Mouse (Mus musculus) heart, adult 9 months (tissue): ENCODE data around the gene Itsn2.
"Not testable (repeated sequence)": the region's sequence is repeated elsewhere in the genome, so short reads cannot be mapped to it uniquely, and the experiment has no call there.

Experiments used
- DNase-seq, 2 experiments: peaks; one replicate each; pipeline ENCODE4 v3.0.0; 2022; ENCODE audit warnings: low spot score in 2 of 2

The Itsn2 gene

GRCm38 (mm10) chr12:4708881-4709604, 116.6 kb downstream of the Itsn2 start:
- DNase-seq: no peak

- DNase-seq: no peak
Measured at GRCm38 (mm10) chr12:4709926-4710325, 117.5 kb downstream of the Itsn2 start.

- no peak for DNase-seq
Measured at GRCm38 (mm10) chr12:4713361-4713760, 120.9 kb downstream of the Itsn2 start.

GRCm38 (mm10) chr12:4715606-4716005, 123.2 kb downstream of the Itsn2 start:
- no peak for DNase-seq

- no peak for DNase-seq
Measured at GRCm38 (mm10) chr12:4717417-4717816, 125.0 kb downstream of the Itsn2 start.

- DNase-seq: no peak
Measured at GRCm38 (mm10) chr12:4719066-4719761, 126.8 kb downstream of the Itsn2 start.

GRCm38 (mm10) chr12:4719762-4720754, 127.6 kb downstream of the Itsn2 start:
- no peak for DNase-seq

- no peak for DNase-seq
Measured at GRCm38 (mm10) chr12:4729165-4729564, 136.7 kb downstream of the Itsn2 start.

- DNase-seq: no peak
Measured at GRCm38 (mm10) chr12:4731629-4732028, 139.2 kb downstream of the Itsn2 start.

GRCm38 (mm10) chr12:4732332-4732731, 139.9 kb downstream of the Itsn2 start:
- no peak for DNase-seq

- no peak for DNase-seq
Measured at GRCm38 (mm10) chr12:4738031-4738576, 145.7 kb downstream of the Itsn2 start, which contains the start of gene Fam228a. Gene Fam228a (minus strand): TSS chr12:4738430.

GRCm38 (mm10) chr12:4740823-4741222, 148.4 kb downstream of the Itsn2 start:
- no peak for DNase-seq

GRCm38 (mm10) chr12:4742183-4742582, 149.7 kb downstream of the Itsn2 start:
- DNase-seq: no peak

- DNase-seq: peak; percentile 7 to 8
Measured at GRCm38 (mm10) chr12:4744486-4744885, 152.0 kb downstream of the Itsn2 start.

- not testable (repeated sequence) for DNase-seq
Measured at GRCm38 (mm10) chr12:4754451-4754850, 162.0 kb downstream of the Itsn2 start.

GRCm38 (mm10) chr12:4757060-4757459, 164.6 kb downstream of the Itsn2 start:
- no peak for DNase-seq
